Mouse (Mus musculus): ENCODE measurements around the gene Ndufaf8. TPM values are rescaled to one million over a fixed set of nuclear protein-coding genes. Genes with fewer than 3 reads are reported as not detected.

The Ndufaf8 gene
- polyA plus RNA-seq (2012; rRNA removed): 77.7 and 79.3 TPM in 2 replicates

DNA sequence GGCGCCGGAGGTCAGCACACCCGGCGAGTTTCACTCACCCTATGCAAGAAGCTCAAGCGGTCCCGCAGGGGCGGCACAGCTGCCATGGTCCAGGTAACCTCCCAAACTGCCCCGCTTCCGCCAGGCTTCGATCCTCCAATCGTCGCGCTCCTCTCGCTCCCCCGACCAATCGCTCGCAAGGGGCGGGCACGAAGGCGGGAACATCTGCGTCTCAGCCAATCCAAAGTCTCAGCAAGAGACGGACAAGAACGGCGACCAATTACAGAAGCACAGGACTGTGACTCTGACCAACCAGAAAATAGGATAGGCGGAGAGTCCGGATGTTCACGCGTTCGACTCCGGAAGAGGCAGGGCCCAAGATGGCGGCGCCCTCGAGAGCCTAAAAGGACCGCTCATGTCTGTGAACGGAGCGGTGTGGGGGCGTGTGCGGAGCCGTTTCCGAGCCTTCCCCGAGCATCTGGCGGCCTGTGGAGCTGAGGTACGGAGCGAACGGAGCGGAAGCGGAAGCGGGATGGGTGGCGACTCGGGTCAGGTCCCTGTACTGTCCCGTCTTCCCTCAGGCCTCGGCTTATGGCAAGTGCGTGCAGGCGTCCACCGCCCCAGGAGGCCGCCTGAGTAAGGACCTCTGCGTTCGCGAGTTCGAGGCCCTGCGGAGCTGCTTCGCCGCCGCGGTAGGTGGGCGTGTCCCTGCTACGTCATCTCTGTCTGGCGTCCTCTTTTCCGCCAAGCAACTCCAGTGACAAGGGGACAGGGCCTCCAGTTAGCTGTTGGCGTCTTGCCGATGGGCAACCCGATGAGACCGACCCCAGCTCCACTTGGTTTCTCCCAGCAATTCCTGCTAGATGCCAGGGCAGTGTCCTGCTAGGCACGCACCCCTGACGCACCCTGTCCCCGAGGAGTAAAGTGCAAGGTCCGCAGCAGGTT lies at the start of gene Ndufaf8, which contains the start of gene Tepsin:
Ndufaf8 (plus strand) TSS at position 341 of the 924 bp plus-strand sequence.
Tepsin (minus strand) TSS at position 144 of the 924 bp plus-strand sequence.
- Histone ChIP-seq H3K4me3 (ENCODE audit: insufficient read depth, low read depth, low read length) (peak within 1 kb of the TSS; percentile 82), H3K4me1 (ENCODE audit: control insufficient read depth, insufficient read depth, low read length) (peaks cover 2% of the 10 kb centered on the region; the same call in 1 of the 2 replicates), H3K27me3 (replicated peaks; ENCODE audit: control insufficient read depth, insufficient read depth, low read length) (no peaks in the 10 kb centered on the region), H3K36me3 (ENCODE audit: control insufficient read depth, insufficient read depth, low read length) (no peaks in the 10 kb centered on the region), H3K27ac (ENCODE audit: insufficient read depth, low read depth, low read length) (peak within 1 kb of the TSS; percentile 81)
- WGBS: under 1% methylated on average over 77 of the region's 77 CpGs
- peak; percentile 100 for DNase-seq
- no peak for TF ChIP-seq CTCF (conservative IDR thresholded peaks at IDR 0.05; ENCODE audit: insufficient read depth, insufficient read length, low read depth, low read length)
- peak; percentile 51 for TF ChIP-seq POLR2A (IDR thresholded peaks at IDR 0.05; ENCODE audit: low read depth, low read length)

DNA sequence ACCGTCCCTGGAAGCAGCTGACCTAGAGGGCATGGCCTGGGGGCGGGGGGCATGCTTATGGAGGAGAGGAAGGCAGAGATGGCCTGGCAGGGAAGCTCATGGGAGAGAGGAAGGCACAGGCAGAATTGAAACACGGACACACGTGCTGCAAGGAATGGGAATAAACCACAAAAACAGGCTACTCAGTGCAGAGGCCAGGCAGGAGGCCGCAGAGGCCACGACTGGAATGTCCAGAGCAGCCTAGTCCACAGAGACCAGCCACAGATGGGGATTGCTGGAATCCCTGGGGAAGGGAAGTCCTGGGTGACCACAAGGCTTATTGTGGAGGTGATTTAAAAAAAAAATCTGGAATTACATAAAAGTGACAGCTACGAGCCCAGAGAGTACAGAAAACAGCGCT lies 49.7 kb upstream of the Ndufaf8 start:
- no peak overlapping the region for H3K4me3 ChIP-seq (ENCODE audit: insufficient read depth, low read depth, low read length)
- DNase-seq: peak; percentile 66
- no peaks in the 10 kb centered on the region for H3K27me3 ChIP-seq (replicated peaks; ENCODE audit: control insufficient read depth, insufficient read depth, low read length)
- H3K36me3 ChIP-seq (ENCODE audit: control insufficient read depth, insufficient read depth, low read length): no peaks in the 10 kb centered on the region
- WGBS: 82% methylated on average over 8 of the region's 8 CpGs
- no peak for TF ChIP-seq POLR2A (IDR thresholded peaks at IDR 0.05; ENCODE audit: low read depth, low read length)
- no peak for TF ChIP-seq CTCF (conservative IDR thresholded peaks at IDR 0.05; ENCODE audit: insufficient read depth, insufficient read length, low read depth, low read length)
- no peak overlapping the region for H3K27ac ChIP-seq (ENCODE audit: insufficient read depth, low read depth, low read length)
- H3K4me1 ChIP-seq (ENCODE audit: control insufficient read depth, insufficient read depth, low read length): no peaks in the 10 kb centered on the region

DNA sequence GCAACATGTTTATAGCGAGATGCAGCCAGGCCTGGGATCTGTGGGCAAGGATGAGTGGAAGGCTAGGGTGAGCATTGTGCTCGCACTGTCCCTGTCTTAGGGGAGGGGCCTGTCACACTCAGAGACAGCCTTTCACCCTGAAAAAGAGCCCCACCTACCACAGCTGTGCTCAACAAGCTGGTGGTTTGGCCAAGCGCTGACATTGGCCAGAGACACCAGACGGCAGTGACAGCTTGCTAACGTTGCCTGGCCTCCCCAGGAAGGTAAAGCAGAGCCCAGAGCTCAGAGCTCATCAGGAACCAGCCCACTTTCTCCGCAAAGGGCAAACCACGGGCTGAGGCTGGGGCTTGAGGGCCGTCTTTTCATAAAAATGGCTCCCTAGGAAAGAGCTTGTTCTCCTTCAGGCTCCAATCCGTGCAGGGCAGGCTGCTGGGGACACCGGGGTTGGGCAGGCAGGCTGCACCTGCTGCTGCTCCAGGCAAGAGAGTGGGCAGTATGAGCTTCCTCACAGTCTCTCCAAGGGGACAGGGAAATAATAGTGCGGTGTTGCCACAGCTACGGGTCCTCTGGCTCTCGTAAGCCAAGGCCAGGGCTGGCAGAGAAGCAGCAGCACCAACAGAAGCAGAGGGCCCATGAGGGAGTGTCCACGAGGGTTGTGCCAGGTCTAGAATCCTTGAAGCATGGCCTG lies 47.5 kb upstream of the Ndufaf8 start:
- H3K36me3 ChIP-seq (ENCODE audit: control insufficient read depth, insufficient read depth, low read length): no peaks in the 10 kb centered on the region
- H3K4me1 ChIP-seq (ENCODE audit: control insufficient read depth, insufficient read depth, low read length): no peaks in the 10 kb centered on the region
- no peak overlapping the region for H3K4me3 ChIP-seq (ENCODE audit: insufficient read depth, low read depth, low read length)
- no peak for DNase-seq
- no peaks in the 10 kb centered on the region for H3K27me3 ChIP-seq (replicated peaks; ENCODE audit: control insufficient read depth, insufficient read depth, low read length)
- H3K27ac ChIP-seq (ENCODE audit: insufficient read depth, low read depth, low read length): no peak overlapping the region
- 71% methylated on average over 14 of the region's 14 CpGs for WGBS
- no peak for TF ChIP-seq CTCF (conservative IDR thresholded peaks at IDR 0.05; ENCODE audit: insufficient read depth, insufficient read length, low read depth, low read length)
- TF ChIP-seq POLR2A (IDR thresholded peaks at IDR 0.05; ENCODE audit: low read depth, low read length): no peak

DNA sequence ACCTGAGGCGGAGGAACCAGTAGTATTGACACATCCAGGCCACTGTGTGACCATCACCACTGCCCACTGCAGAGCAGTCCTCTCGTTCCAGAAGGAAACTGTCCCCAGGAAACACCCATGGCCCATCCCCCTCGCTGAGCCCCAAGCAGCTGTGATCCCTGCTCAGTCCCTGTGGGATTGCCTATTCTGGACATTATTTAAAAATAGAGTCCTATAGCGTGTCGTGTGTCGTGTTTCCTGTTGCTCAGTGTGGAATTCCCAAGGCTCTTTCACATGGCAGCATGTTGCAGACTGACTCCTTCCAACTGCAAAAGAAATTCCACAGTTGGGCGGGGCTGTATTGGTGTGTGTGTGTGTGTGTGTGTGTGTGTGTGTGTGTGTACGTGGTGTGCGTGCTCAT lies 46.5 kb upstream of the Ndufaf8 start:
- WGBS: 62% methylated on average over 9 of the region's 9 CpGs
- Histone ChIP-seq H3K4me1 (ENCODE audit: control insufficient read depth, insufficient read depth, low read length) (no peaks in the 10 kb centered on the region), H3K27me3 (replicated peaks; ENCODE audit: control insufficient read depth, insufficient read depth, low read length) (no peaks in the 10 kb centered on the region), H3K4me3 (ENCODE audit: insufficient read depth, low read depth, low read length) (no peak overlapping the region), H3K27ac (ENCODE audit: insufficient read depth, low read depth, low read length) (no peak overlapping the region), H3K36me3 (ENCODE audit: control insufficient read depth, insufficient read depth, low read length) (no peaks in the 10 kb centered on the region)
- TF ChIP-seq POLR2A (IDR thresholded peaks at IDR 0.05; ENCODE audit: low read depth, low read length) (no peak), CTCF (conservative IDR thresholded peaks at IDR 0.05; ENCODE audit: insufficient read depth, insufficient read length, low read depth, low read length) (no peak)
- peak; percentile 28 for DNase-seq

DNA sequence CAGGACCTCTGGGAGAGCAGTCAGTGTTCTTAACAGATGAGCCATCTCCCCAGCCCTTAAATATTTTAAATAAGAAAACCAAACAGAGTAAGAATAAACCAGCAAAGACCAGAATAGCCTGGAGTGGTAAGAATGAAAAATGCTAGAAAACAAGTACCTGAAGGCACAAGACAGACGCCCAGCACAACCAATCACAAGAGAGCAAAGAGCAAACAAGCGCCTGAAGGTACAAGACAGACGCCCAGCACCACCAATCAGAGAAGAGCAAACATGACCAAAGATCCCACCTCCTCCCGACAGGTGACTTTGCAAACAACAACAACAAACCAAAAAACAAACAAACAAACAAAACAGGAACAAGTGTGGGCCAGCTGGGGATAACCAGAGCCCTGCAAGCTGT lies 44.9 kb upstream of the Ndufaf8 start:
- Histone ChIP-seq H3K4me3 (ENCODE audit: insufficient read depth, low read depth, low read length) (no peak overlapping the region), H3K27ac (ENCODE audit: insufficient read depth, low read depth, low read length) (no peak overlapping the region), H3K4me1 (ENCODE audit: control insufficient read depth, insufficient read depth, low read length) (no peaks in the 10 kb centered on the region), H3K36me3 (ENCODE audit: control insufficient read depth, insufficient read depth, low read length) (no peaks in the 10 kb centered on the region), H3K27me3 (replicated peaks; ENCODE audit: control insufficient read depth, insufficient read depth, low read length) (no peaks in the 10 kb centered on the region)
- no peak for TF ChIP-seq POLR2A (IDR thresholded peaks at IDR 0.05; ENCODE audit: low read depth, low read length)
- TF ChIP-seq CTCF (conservative IDR thresholded peaks at IDR 0.05; ENCODE audit: insufficient read depth, insufficient read length, low read depth, low read length): no peak
- DNase-seq: no peak
- WGBS: 93% methylated on average over 4 of the region's 4 CpGs

DNA sequence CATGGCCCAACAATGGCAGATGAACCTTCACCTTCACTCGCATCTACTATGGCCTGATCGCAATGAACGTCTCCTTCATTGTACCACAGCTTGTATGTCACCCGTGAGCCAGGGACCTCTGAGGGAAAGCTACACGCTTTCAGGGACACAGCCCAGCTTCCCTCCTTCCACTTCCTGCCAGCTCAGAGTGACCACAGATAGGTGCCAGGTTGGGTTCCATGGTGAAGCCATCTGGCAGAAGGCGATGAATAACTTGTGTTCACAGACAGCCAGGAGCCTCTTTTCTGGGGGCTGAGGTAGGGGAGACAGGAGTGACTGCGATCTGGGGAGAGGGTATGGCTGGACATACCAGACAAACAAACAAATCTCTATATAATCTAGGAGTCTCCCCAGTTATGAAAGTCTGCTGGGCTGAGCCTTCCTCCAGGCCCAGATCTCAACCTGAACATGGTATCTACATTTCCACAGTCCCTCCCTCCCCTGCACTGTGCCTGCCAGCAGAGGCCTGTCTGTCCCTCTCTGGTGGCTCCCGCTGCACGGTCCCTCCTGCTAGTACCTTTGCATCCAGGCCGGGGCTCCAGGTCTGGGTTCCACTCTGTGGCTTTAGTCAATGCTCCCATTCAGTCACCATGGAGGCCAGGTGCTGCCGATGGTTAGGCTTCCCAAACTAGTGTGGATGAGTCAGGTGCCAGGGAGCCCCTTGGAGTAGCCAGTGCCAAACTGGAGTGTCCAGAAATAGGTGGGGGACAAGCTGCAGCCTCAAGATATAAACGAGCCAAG lies 42.6 kb upstream of the Ndufaf8 start:
- Histone ChIP-seq H3K27ac (ENCODE audit: insufficient read depth, low read depth, low read length) (no peak overlapping the region), H3K27me3 (replicated peaks; ENCODE audit: control insufficient read depth, insufficient read depth, low read length) (no peaks in the 10 kb centered on the region), H3K4me1 (ENCODE audit: control insufficient read depth, insufficient read depth, low read length) (no peaks in the 10 kb centered on the region), H3K4me3 (ENCODE audit: insufficient read depth, low read depth, low read length) (no peak overlapping the region), H3K36me3 (ENCODE audit: control insufficient read depth, insufficient read depth, low read length) (no peaks in the 10 kb centered on the region)
- DNase-seq: no peak
- no peak for TF ChIP-seq POLR2A (IDR thresholded peaks at IDR 0.05; ENCODE audit: low read depth, low read length)
- no peak for TF ChIP-seq CTCF (conservative IDR thresholded peaks at IDR 0.05; ENCODE audit: insufficient read depth, insufficient read length, low read depth, low read length)
- WGBS: 87% methylated on average over 12 of the region's 12 CpGs

Data from kidney, adult 2 months (tissue).